Mouse (Mus musculus) frontal cortex, postnatal 36 days (tissue): ENCODE measurements around the gene Tcte1.

Experiments used
- DNase-seq, 2 experiments: peaks; one replicate each; pipeline ENCODE4 v3.0.0; 2022; ENCODE audit warnings: low spot score in 2 of 2

The Tcte1 gene

GRCm38 (mm10) chr17:45523263-45523662, at the start of gene Tcte1:
Gene Tcte1, plus strand, starts transcription at chr17:45523434.
- DNase-seq, result no peak

- no peak for DNase-seq
Observed at GRCm38 (mm10) chr17:45473667-45474066, 49.6 kb upstream of the Tcte1 start.

- no peak for DNase-seq
Observed at GRCm38 (mm10) chr17:45474146-45474545, 49.1 kb upstream of the Tcte1 start.

- peak; percentile 88 to 92 for DNase-seq
Observed at GRCm38 (mm10) chr17:45474669-45475465, 48.4 kb upstream of the Tcte1 start, which contains the start of gene Spats1. Gene Spats1, minus strand, starts transcription at chr17:45475415.

GRCm38 (mm10) chr17:45478234-45478825, 44.9 kb upstream of the Tcte1 start:
- peak; percentile 85 to 89 for DNase-seq

- no peak for DNase-seq
Observed at GRCm38 (mm10) chr17:45480429-45480828, 42.8 kb upstream of the Tcte1 start.

GRCm38 (mm10) chr17:45485581-45485980, 37.7 kb upstream of the Tcte1 start:
- no peak for DNase-seq

- no peak for DNase-seq
Observed at GRCm38 (mm10) chr17:45487216-45487615, 36.0 kb upstream of the Tcte1 start.

GRCm38 (mm10) chr17:45488321-45489254, 34.6 kb upstream of the Tcte1 start:
- no peak for DNase-seq

- DNase-seq, result no peak
Observed at GRCm38 (mm10) chr17:45489736-45490135, 33.5 kb upstream of the Tcte1 start.

- DNase-seq, result no peak
Observed at GRCm38 (mm10) chr17:45490532-45491154, 32.6 kb upstream of the Tcte1 start.

GRCm38 (mm10) chr17:45495398-45495797, 27.8 kb upstream of the Tcte1 start:
- no peak for DNase-seq

- DNase-seq, result no peak
Observed at GRCm38 (mm10) chr17:45498397-45498796, 24.8 kb upstream of the Tcte1 start.

GRCm38 (mm10) chr17:45499516-45499915, 23.7 kb upstream of the Tcte1 start:
- no peak for DNase-seq

GRCm38 (mm10) chr17:45500981-45501380, 22.3 kb upstream of the Tcte1 start:
- DNase-seq, result no peak

GRCm38 (mm10) chr17:45502324-45502723, 20.9 kb upstream of the Tcte1 start:
- no peak for DNase-seq

- DNase-seq, result no peak
Observed at GRCm38 (mm10) chr17:45503301-45503973, 19.8 kb upstream of the Tcte1 start.

GRCm38 (mm10) chr17:45505941-45506465, 17.2 kb upstream of the Tcte1 start:
- DNase-seq, result no peak

GRCm38 (mm10) chr17:45506700-45507189, 16.5 kb upstream of the Tcte1 start, which contains the start of gene Aars2:
Gene Aars2, plus strand, starts transcription at chr17:45506841.
- DNase-seq, result peak; percentile 92 to 93

GRCm38 (mm10) chr17:45510871-45511270, 12.4 kb upstream of the Tcte1 start:
- DNase-seq, result no peak

- DNase-seq, result no peak
Observed at GRCm38 (mm10) chr17:45511757-45512156, 11.5 kb upstream of the Tcte1 start.
